Mouse (Mus musculus) CD4-positive helper T cell, adult 2 months (primary cell): Measurements from ENCODE around the gene Erg.
A peak's percentile ranks its signal among the peaks of the same experiment; 100 is the strongest.

Source experiments
- DNase-seq: peaks from one replicate; pipeline ENCODE4 v3.0.0-alpha.2; 2012; ENCODE audit warnings: low read depth, missing footprints, low spot score

Gene Erg

DNA sequence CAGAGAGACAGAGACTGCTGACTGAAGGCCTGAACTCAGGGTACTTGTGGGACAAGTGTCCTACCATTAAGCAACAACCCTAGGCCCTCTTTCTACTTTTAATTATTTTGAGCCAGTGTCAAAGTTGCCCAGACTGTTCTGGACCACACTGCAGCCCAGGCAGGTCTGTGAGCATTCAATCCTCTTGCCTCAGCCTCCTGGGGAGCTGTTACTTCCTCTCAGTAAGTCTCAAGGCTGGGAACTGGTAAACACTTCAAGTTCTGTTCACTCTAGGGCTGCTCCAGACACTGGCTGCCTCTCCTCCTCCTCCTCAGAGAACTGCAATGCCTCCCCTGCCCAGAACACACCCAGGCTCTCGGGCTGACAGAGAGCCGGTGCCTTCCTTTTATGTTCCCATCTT, 140.0 kb downstream of the Erg start:
- no peak for DNase-seq

GRCm38 (mm10) chr16:95442023-95442422, 144.4 kb downstream of the Erg start:
- DNase-seq: no peak

GRCm38 (mm10) chr16:95441179-95441578, 145.2 kb downstream of the Erg start:
- DNase-seq: no peak

GRCm38 (mm10) chr16:95440334-95440733, 146.1 kb downstream of the Erg start:
- no peak for DNase-seq

- DNase-seq: no peak
Measured at GRCm38 (mm10) chr16:95439794-95440193, 146.6 kb downstream of the Erg start.

GRCm38 (mm10) chr16:95438848-95439540, 147.4 kb downstream of the Erg start:
- no peak for DNase-seq

DNA sequence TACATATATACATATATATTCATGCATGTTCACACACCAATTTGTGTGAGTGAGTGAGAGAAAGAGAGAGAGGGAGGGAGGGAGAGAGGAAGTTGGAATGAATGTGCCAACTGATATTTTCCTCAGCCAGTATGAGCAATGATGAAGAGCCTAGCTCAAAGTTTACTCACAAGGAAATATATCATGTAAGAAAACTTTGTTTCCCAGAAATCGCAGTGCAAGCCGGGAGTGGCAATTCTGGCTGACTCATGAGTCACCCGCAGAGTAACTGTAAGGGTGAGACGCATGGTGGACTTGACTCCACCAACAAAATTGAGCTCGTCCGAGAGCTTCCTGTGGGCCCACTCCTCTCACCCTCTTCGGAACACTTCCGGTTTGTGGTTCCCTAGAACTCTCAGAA, 149.8 kb downstream of the Erg start:
- no peak for DNase-seq

DNA sequence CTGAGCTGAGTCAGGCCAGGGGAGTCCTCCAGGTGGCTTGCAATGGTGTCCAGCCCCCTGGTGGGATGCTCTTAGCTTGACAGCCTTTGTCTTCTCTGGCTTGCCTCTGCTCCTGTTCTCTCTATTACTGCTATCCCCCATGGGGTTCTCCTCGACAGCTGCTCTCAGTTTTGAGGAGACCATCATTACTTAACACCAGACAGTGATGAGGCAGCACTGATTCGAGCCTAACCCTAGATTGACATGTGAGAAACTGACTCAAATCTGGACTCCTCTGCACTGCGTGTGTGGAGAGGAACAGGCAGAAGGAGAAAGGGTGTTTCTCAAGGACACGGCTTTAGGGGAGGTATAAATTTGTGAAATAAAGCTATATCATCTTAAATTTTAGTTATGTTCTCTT, 150.3 kb downstream of the Erg start:
- no peak for DNase-seq

DNA sequence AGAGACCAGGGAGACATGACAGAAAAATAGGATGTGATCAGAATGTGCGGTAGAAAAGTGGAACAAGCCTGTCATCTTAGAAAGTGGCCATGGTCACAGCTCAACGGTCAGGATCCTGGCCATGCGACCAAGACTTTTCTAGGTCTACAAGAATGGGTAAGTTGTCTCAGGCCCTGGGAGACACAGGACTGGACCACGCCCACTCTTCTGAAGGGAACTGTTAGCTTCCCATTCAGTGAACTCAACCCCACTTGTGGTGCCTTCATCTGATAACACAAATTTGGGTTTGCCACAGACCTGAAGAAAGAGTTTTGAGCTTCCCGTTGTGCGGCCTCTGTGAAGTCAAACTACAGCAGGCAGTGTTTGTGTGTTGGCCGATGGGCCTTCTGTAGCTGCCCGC, 152.0 kb downstream of the Erg start:
- peak; percentile 18 for DNase-seq

GRCm38 (mm10) chr16:95432540-95432971, 153.8 kb downstream of the Erg start:
- DNase-seq: no peak

DNA sequence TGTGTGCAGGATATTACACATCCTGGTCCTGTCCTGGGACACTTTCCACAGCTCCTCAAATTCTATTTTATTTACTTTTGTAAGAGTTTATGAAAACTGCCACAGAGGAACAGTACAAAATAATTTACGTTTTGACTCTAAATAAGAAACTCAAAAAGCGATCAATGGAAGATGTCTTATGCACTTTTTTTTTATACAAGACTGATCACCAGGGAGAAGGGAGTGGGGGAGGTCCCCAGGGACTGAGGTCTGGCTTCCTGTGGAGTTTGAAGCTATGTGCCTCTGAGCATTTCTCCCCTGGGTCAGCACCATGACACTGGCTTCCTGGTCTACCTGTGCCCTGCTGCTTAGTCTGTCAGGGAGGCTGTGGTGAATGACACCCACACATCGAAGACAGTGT, 156.5 kb downstream of the Erg start:
- no peak for DNase-seq

DNA sequence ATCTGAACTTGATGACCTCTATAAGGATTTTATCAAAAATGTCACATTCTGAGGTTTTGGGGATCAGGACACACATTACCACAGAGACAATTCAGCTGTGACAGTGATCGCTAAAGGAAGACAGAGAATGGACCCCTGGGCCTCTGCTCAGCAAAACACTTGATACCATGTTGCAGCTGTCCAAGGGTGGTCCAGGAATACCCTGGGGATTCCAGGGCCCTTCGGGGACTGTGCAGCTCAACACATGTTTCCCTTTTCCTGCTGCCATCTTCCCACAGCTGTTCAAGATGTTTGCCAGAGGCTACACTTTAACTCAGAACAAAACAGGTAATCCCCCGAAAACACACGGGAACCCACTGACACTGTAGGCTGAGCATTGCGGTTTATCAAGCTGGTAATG, 158.2 kb downstream of the Erg start:
- DNase-seq: no peak

DNA sequence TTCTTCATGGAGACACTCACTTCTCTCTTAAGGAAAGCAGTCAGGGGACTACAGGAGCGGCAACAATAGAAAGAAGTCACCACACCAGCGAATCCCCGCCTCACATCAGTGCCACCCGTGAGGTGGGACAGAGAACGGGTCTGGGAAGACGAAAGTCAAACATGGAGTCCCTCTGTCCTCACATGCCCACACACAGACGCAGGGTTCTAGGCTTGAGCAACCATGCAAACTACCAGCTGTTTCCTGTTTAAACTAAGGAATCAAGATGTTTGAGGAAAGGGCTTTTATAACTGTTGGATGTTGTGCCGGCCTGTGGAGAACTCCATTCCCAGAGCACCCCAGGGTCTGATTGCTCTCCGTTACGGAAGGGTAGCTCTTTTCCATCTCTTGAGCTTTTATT, 158.9 kb downstream of the Erg start:
- DNase-seq: no peak

DNA sequence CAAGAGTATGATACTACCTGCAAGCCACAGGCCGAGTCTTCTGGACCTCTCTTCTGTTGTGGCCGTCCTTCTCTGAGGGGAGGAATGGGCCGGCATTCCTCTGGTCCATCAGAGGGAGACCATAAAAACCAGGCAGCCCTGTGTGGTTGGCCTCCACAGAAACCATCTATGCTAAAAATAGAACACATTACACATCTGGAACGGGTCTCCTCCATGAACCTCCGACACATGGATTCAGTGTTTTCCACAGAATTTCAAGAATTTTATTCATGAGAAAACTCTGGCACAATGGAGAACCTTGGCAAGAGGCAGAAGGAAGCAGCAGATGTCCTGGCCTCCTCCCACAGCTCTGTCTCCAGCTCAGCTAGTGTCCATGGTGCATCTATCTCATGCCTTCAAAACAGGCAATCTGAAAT, 163.7 kb downstream of the Erg start:
- DNase-seq: no peak

GRCm38 (mm10) chr16:95421235-95421886, 165.0 kb downstream of the Erg start:
- DNase-seq: no peak

- DNase-seq: no peak
Measured at GRCm38 (mm10) chr16:95415921-95416320, 170.5 kb downstream of the Erg start.

DNA sequence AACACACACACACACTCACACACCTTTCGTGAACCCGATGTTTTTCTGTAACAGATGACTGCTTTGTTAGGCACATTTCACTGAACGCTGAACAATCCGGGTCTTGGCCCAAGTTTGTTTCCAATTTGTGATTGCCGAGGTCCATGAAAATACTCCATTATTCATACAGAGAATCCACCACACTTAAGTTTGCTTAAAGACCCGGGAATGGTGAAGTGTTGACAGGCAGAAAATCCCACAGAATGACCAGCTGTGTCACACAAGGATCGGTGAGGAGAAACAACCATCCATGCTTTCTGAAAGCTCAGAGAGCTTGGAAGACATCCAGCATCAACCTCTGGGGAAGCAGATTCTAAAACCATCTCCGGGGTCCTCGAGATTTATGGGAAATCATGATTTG, 171.0 kb downstream of the Erg start:
- DNase-seq: no peak

GRCm38 (mm10) chr16:95413401-95413959, 172.9 kb downstream of the Erg start:
- DNase-seq: no peak

DNA sequence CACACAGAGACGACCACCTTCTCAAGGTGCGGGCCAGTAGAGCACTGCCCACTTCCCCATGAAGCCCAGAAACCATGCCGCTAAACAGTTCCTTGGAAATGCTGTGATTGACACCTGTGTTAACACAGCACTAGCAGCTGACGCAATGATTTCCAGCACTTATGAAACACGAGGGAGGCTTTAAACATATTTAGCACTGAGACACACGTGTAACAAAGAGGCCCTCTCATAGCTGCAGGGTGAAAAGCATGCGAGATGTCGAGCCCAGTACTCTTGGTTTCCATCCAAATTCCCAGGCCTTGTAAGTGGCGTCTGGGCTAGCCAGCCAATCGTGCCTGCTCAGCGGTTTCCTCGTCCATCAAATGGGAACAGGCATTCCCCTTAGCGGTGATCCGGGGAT, 178.3 kb downstream of the Erg start:
- DNase-seq: no peak

DNA sequence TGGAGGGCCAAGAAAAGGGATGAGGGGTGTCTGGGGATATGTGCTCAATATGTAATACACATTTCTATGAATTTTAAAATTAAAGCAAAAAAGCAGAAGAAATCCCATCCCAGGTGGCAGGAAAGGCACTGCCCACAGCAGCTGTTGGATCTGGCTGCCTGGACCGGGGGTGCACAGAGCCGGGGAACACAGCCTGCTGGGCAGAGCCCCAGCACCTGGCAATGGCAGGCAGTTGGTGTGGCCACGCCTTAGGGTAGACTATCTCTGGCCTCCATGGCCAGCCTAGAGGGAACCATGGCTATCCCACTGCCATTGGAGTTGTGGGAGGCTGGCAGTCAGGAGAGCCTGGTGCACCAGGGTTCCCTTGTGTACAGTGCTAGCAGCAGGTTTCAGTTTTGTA, 180.9 kb downstream of the Erg start:
- DNase-seq: no peak

DNA sequence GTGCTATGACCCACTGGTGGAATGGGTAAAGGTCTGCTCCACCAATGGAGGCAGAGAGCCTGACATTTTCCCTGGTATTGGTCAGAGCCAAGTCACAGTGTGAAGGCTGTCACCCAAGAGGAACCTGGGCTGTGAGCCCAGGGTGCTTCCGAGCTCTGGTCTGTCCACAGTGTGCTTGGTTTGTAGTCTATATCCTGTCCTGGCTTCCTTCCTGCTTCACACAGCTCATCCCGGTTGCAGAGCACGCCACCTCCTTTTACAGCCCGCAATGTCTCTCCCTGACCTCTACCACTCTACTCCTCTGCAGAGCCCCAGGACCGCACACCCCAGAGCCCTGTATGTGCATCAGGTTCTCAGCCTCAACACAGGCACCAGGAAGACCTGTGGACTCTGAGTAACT, 182.9 kb downstream of the Erg start:
- DNase-seq: no peak

DNA sequence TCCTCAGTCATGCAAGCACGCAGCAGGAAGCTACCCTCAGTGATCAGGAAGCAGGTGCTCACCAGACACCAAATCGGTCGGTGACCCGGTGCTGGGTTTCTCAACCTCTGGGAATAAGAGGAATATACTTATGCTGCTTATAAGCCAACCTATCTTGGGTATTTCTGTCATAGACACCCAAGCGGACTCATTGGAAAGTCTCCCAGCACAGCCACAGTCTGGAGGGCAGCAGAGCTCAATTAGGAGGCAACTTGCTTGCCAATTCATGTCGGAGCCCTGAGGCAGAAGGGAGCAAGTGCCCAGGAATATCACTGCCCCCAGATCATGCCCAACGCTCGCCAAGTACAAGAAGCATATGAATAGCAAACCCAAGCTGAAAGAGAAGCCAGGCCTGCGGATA, 184.5 kb downstream of the Erg start:
- DNase-seq: no peak

GRCm38 (mm10) chr16:95398761-95399343, 187.5 kb downstream of the Erg start:
- no peak for DNase-seq
